Mouse (Mus musculus) NIH3T3 (cell line): Measurements from ENCODE around the gene Sh3gl2.

Experiments
- DNase-seq: peaks from one replicate; pipeline ENCODE4 v3.0.0-alpha.2; 2012; ENCODE audit warnings: low read depth

The Sh3gl2 gene

DNA sequence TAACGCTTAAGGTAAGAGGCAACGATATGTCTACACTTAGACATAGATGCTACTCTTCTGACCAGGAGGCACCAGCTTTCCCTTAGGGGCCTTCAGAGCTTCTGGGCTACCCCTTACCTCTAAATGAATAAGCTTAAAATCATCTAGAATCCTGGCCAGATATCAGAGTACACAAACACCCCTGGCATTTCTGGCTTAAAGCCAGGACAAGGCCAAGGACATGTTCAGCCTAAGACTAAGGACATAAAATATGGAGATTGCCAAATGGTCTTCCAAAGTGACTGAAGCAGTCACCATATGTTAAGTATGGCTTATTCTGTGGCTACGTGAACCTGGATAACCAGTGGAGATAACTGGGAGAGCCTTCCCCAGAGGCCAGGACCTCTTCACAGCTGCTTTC, 211.5 kb downstream of the Sh3gl2 start:
- DNase-seq, result no peak

DNA sequence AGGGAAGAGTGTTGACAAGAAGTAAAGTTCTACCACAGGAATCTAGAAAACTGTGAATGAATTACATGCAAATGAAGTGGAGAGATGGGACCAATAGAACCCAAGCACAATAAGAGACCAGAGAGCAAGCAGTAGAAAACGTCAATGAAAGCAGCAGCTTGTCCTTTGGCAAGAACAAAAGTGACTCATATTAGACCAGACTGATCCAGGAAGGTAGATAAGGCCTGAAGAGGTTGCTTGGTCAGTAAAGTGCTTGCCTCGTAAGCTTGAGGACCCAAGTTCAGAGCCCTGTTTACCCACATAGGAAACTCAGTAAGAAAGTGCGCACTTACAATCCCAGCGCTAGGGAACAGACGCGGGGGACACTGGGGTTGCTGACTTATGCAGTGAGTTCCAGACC, 215.5 kb downstream of the Sh3gl2 start:
- DNase-seq, result no peak

DNA sequence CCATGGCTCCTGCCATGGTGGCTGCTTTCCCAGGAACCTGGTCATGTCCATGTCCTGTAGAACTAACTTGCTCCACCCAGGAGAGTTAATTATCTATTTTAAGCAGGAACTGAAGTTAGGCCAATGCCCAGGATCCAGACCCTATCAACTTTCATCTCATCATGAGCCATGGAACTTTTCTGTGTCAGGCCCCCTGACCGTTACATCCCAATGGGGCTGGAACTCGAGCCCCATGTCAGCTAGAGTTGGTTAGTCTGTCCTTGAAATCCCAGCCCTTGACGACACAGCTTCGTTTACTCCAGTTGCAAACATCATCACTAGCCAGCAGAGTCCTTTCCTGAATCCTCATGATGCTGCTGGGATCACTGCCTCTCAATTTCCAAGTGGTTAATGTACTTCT, 221.3 kb downstream of the Sh3gl2 start:
- DNase-seq, result no peak

GRCm38 (mm10) chr4:85432786-85433185, 227.9 kb downstream of the Sh3gl2 start:
- no peak for DNase-seq

GRCm38 (mm10) chr4:85434734-85435133, 229.8 kb downstream of the Sh3gl2 start:
- no peak for DNase-seq

DNA sequence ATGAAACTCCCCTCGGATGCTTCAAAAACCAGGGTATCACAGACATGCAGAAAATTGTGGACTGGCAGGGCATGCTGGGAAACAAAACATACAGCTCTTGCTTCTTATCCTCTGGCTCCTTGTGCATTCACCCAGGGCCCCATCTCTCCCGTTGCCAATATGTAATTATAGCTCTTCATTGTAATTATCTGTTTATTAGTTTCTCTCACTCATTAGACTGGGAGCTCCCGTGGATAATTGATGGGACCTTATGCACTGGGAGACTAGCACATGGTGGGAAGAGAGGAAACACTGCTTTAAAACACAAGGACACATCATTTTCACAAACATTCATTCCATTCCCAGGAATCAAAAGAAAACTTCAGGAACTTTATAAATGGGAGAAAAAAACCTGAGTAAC, 233.9 kb downstream of the Sh3gl2 start:
- no peak for DNase-seq

GRCm38 (mm10) chr4:85483586-85483985, 278.7 kb downstream of the Sh3gl2 start:
- no peak for DNase-seq

- no peak for DNase-seq
Measured at GRCm38 (mm10) chr4:85486316-85486946, 281.5 kb downstream of the Sh3gl2 start.

- DNase-seq, result no peak
Measured at GRCm38 (mm10) chr4:85505718-85506117, 300.8 kb downstream of the Sh3gl2 start.

DNA sequence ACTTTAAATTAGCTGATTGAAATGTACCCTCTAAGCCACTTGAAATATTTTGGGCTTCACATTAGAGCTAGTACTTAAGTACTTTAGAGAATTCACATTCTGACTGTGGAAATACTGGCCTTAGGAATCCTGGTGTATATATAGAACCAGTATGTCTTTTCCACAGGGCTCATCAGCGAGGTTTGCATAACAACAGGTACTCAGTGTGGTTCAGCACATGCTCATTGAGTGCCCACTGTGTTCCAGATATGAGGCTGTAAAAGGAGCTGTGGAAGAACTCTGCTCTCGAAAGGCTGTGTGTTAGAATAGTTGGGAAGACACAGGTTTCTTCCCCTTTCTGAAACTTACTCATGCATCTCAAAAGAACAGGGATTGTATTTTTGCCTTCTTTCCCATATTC, 302.1 kb downstream of the Sh3gl2 start:
- no peak for DNase-seq

- DNase-seq, result no peak
Measured at GRCm38 (mm10) chr4:85507491-85507890, 302.6 kb downstream of the Sh3gl2 start.

GRCm38 (mm10) chr4:85513288-85513687, 308.4 kb downstream of the Sh3gl2 start:
- no peak for DNase-seq

GRCm38 (mm10) chr4:85513792-85514191, 308.9 kb downstream of the Sh3gl2 start, which contains the start of gene Adamtsl1:
Gene Adamtsl1, plus strand, starts transcription at chr4:85514172.
- no peak for DNase-seq

DNA sequence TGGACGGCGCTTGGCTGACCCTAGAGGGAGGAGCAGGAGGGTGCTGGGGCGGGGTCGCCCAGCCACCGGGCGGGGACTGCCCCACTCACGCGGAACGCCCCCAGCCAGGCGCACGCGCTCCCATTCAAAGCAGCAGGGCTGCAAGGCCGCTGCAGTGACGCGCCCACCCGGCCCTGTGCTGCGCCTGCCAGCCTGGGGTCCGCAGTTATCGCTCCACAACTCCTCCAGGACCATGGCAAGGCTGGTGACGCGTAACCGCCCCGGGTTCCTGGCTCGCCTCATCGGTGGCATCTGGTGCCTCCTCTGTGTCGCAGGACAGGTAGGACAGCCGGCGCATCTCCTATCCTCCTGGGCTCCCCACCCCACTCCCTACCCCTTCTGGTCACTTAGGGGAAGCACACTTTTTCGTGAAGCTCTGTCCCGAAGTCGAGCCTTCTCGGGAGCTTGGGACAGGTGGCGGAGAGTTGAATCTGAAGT, 309.3 kb downstream of the Sh3gl2 start:
- no peak for DNase-seq

DNA sequence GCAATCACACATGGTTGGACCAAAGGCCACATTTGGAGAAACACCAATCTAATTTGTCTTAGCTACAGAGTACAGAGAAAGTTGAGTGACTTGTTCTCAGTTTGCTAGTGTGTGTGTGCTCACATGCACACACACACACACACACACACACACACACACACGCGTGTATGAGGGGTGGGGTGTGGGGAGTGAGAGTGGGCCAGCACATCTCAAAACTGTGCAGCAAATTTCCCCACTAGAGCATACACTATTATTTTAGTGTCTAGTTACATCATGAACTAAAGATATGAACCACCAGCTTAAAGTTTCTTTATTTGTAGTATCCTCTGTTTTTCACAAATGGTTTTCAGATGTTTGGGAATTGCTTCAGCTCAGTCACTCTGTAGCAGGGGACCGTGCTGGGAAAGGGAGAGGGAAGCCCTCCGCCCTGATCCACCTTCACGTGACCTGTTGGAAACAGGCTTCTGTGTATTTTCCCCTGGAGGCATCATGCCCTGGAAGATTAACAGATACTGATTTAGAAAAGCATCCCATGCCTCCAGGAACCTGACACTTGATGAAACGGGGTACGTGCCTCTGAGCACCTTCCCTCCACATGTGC, 322.1 kb downstream of the Sh3gl2 start:
- no peak for DNase-seq

DNA sequence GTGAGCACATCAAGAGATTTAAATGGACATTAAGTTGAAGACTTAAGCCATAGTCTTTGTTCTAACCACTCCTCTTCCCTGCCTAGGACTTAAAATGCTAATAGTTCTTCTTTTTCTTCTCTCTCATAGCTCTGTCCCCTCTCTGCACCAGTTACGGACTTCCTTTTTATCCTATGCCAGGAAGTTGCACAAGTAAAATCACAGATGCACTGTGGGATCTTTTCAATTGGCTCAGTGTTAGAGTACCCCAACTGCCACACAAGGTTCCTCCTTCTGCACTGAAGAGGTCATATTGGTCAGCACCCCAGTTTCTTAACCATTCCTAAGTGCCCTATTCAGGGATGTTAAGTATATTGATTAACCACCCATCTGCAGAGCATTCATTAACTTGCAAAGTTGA, 324.9 kb downstream of the Sh3gl2 start:
- no peak for DNase-seq

- no peak for DNase-seq
Measured at GRCm38 (mm10) chr4:85539677-85540076, 334.8 kb downstream of the Sh3gl2 start.

DNA sequence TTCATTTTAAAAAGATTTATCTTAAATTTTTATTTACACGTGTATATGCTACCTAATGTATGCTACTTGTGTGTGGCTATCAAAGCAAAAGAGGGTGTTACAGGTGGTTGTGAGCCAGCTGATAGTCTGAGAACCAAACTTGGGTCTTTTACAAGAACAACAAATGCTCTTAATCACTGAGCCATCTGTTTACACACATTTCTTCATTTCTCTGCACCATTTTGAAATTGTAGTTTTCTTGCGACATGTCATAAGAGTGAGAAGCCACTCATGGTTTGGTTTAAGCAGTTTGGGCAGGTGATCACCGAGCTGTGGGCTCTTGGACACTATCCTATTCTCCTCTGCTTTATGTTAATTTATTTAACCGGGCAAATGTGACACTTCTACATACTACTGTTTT, 338.3 kb downstream of the Sh3gl2 start:
- no peak for DNase-seq

DNA sequence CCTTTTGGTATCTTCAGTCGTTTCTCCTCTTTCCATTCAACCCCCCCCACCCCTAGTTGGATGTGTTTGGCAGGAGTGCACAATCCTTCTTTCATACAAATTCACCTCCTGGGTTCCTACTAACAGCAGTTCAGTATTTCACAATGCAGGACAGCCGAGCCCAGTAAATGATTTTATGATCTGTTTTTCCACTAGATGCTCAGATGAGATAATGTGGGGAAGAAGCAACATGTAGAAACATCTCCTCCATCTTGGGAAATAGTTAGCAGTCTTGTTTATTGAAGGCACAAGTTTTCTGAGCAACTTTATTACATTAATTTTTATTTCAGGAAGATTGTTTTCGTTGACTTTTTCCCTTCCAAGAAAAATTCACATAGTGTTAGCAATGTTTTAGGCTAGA, 349.8 kb downstream of the Sh3gl2 start:
- DNase-seq, result no peak

DNA sequence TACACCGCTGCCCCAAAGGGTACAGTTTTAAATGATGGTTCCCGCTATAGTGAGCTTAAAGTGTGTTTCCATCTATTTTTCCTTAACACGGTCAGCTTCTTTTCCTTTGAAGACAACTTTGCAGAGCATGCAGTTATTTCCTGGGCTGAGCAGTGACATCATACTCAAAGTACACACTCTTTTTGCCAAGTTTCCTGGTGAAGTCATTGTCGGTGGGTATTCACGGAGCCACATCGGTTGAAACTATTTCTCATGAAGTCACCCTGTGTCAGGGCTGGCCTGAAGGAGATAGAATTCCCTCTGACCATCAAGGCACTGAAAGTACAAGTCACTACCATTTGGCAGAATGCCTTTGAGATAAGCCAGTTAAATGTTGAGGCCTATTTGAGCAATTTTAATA, 354.8 kb downstream of the Sh3gl2 start:
- no peak for DNase-seq

GRCm38 (mm10) chr4:85585426-85585825, 380.5 kb downstream of the Sh3gl2 start:
- no peak for DNase-seq

GRCm38 (mm10) chr4:85588928-85589327, 384.0 kb downstream of the Sh3gl2 start:
- no peak for DNase-seq

- no peak for DNase-seq
Measured at GRCm38 (mm10) chr4:85591037-85591436, 386.1 kb downstream of the Sh3gl2 start.

DNA sequence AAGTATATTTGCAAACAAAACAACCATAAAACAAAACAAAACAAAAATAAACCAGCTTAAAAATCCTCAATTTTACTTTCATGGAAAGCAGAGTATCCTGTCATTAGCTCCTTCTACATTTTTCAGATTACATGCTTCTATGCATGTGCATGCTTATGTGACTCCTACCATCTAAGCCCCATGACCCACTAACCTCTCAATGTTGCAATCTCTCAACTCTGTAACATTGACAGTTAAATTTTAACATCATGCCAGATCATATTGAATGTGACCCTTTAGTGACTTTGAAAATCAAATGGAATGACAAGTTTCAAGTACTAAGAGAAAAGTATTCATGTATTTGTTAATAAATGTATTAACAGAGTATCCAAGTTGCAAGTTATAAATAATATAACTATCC, 389.2 kb downstream of the Sh3gl2 start:
- no peak for DNase-seq
